Mouse (Mus musculus) G1E (cell line): Measurements from ENCODE around the gene Spata33.
"Not testable (repeated sequence)": the region's sequence is repeated elsewhere in the genome, so short reads cannot be mapped to it uniquely, and the experiment has no call there.

Source experiments
- GATA1 ChIP-seq: IDR thresholded peaks from 2 replicates; pipeline ENCODE4 v1.6.1; 2012; ENCODE audit warnings: borderline replicate concordance, low read length, inconsistent platforms, mixed read lengths
- POLR2AphosphoS5 ChIP-seq: IDR thresholded peaks from 2 replicates; pipeline ENCODE4 v1.6.1; 2012; ENCODE audit warnings: low read depth, low read length, inconsistent platforms; ENCODE audit not compliant: insufficient replicate concordance

- TF ChIP-seq POLR2AphosphoS5, GATA1: not testable (repeated sequence)
Measured at GRCm38 (mm10) chr8:123230326-123230725, 17.7 kb downstream of the Spata33 start.
